Mouse (Mus musculus) ovary, postnatal 36 days (tissue): ENCODE data around the gene Fbxo21.

Experiments used
- DNase-seq: peaks from one replicate; pipeline ENCODE4 v3.0.0; 2022; ENCODE audit warnings: low spot score, mixed read lengths

Gene Fbxo21

GRCm38 (mm10) chr5:117980921-117981320 lies 4.4 kb downstream of the Fbxo21 start:
- DNase-seq, result no peak

DNA sequence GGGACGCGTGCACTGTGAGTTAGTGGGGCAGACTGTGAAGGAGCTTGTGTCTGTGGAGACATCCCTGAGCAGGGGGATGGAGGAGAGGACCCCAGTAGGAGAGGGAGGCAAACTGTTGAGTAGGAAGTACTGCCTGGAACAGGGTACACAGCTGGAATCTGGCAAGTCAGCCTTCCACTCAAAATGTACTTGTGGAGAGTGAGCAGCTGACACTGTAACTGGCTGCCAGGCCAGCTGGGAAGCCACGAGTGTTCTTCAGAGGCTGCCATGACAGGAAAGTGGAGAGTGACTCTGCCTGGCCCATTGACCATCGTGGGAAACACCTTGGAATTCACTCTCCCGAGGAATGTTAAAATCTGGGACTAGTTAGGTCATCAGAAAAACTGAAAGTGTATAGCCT lies 5.4 kb downstream of the Fbxo21 start:
- DNase-seq, result no peak

DNA sequence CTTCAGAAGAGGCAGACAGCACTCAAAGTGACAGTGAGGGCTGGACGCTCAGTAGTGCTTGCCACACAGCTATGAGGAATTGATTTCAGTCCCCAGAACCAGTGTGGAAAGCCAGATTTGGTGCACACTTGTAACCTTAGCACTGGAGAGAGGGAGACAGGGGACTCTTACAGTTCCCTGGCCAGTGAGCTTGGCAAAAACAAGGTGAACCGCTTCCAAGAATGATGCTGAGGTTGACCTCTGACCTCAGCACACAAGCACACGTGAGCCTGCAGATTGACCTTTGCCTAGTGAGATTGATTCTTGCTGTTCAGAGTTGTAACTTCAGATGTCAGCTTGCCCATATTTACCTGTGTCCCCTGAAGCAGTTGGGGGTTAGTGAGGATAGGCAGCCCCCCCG lies 9.8 kb downstream of the Fbxo21 start:
- DNase-seq, result no peak

DNA sequence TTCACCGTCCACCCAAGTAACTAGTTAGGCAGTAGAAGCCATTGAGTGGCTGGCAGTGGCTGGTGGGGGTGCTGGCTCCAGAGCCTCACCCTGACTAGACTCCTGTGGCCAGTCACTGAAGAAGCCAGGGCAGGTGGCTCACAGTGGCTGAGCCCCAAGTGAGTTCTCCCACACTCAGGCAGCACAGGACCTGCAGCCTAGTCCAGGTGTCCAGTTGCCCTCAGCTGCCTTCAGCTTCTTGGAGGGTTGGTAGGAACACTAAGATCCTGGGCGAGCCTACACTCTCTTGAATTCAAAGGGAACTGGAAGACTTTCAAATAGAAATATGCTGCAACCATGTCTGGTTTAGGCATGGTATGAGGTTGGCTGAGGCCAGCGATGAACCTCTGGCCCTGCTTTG lies 11.4 kb downstream of the Fbxo21 start:
- no peak for DNase-seq

GRCm38 (mm10) chr5:117988367-117988766 lies 11.8 kb downstream of the Fbxo21 start:
- DNase-seq, result peak; percentile 31

GRCm38 (mm10) chr5:117989773-117990172 lies 13.2 kb downstream of the Fbxo21 start:
- no peak for DNase-seq

DNA sequence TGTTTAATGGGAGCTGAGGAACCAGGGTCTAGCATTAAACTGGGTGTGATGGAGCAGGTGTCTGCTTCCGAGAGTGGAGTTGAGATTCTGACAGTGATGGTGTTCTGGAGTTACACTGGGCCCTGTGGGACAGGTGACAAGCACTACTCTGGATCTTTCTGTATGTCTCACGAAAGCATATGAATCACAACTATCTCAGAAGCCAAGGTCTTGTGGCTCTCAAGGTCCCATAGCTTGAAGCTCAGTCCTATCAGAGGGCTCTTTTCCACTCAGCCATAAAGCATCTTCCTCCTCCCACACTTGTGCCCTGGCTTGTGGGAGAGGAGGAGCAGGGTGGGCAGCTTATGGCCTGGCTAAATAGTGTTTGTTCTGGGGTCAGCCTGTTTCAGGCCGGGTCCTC lies 14.4 kb downstream of the Fbxo21 start:
- DNase-seq, result no peak

DNA sequence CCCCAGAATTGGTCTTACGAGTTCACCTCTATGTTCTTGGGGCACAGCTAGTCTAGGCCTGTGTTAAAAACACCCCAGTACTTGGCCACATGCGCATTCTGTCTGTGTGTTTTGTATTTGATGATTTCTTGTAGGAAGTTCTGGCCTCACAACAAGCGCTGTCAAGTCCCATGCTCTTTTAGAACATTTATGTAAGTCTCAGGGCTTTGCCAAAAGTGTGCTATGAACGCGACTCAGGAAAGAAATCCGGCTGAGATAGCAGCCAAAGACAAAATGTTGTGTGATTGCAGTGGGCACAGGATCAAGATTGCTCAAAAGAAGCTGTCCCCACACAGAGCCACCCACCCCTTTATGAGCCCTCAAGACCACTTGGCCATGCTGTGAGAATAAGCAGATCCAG lies 17.0 kb downstream of the Fbxo21 start:
- DNase-seq, result no peak

DNA sequence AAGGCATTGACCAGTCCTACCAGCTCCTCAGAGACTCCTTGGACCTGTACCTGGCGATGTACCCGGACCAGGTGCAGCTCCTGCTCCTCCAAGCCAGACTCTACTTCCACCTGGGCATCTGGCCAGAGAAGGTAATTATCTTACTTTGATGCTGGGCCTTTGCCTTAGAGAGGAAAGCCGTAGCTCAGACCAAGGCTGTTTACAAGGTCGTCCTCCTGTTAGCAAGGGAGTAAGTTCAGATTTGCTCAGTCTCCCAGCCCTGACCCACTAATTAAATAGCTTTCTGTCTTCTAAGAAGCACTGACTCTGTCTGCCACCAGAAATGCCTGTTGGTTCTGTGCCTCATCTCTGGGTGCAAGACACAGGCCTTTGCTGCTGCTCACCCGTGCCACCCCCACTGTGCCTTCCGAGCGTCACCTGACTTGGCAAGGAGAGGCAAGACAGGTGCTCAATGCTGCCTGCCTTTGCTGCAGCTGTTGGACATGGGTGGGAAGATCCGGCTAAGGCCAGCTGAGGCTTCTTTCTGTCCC lies 18.9 kb downstream of the Fbxo21 start:
- no peak for DNase-seq

DNA sequence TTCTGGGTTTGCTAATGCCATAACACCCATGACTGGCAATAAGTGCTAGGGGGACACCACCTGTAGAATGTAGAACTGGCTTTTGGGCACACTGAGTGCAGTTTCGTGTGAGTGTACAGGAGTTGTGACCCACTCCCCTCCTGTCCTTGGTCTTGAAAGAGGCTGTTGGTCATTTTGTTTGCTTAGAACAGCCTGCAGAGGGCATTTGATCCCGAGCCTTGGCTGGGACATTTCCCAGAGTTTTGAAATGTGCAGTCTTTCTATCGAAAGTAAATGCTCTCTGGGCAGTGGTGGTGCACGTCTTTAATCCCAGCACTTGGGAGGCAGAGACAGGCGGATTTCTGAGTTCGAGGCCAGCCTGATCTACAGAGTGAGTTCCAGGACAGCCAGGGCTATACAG lies 19.4 kb downstream of the Fbxo21 start:
- DNase-seq, result no peak

DNA sequence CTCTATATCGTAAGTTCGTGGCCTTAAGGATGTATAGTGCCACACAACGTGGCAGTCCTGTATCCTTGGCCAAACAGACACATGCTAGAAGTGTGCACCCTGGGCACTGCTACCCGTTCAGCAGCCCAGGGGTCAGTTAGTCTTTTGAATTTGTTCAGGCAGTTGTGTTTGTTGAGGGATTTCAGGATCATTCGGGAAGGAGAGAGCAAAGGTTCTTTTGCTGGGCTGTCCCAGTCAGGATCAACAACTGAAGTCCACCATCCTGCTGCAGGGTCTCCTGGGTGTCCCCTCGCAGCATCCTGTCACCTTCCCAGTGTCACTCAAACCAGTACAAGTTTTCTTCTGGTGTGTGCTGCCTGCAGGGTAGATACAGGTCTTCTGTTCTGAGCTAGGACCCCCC lies 20.1 kb downstream of the Fbxo21 start:
- no peak for DNase-seq

- DNase-seq, result no peak
These were observed 21.0 kb downstream of the Fbxo21 start for GRCm38 (mm10) chr5:117997434-117997970.

DNA sequence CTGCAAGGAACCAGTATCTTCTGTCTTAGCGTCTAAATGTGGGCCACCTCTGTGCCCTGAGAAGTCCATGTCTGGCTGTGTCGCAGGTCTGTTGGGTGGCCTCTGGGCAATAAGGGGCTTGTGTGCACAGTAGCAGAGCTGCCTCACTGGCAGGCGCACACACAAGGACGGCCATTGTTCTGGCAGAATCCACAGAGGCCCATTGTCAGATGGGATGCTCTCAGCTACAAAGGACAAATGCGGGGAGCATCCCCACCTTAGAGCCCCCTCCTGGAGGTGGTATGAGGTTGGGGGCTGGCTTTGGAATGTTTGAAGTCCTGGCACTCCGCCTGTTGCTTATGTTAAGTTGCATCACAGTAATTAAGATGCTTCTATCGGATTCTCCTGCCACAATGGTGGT lies 22.5 kb downstream of the Fbxo21 start:
- no peak for DNase-seq

DNA sequence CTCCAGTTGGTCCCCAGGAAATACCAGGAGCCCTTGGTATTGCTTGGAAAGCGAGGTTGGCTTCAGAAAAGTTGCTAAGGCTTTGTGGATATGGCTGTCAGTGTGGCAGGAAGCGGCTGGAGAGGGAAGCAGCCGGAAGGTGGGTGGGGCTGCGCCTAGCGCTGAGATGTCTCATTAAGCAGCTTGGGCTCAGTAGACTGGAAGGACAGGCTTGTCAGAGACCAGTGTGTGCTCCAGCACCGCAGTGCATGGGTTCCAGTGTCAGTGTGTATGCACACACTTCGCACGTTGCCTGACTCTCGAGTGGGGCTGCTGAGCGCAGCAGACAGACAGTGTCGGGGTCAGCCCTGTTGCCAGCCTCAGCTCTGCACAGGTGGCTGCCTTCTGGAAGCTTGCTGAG lies 23.1 kb downstream of the Fbxo21 start:
- no peak for DNase-seq

- peak; percentile 71 for DNase-seq
These were observed 25.5 kb downstream of the Fbxo21 start for GRCm38 (mm10) chr5:118002059-118002458.

DNA sequence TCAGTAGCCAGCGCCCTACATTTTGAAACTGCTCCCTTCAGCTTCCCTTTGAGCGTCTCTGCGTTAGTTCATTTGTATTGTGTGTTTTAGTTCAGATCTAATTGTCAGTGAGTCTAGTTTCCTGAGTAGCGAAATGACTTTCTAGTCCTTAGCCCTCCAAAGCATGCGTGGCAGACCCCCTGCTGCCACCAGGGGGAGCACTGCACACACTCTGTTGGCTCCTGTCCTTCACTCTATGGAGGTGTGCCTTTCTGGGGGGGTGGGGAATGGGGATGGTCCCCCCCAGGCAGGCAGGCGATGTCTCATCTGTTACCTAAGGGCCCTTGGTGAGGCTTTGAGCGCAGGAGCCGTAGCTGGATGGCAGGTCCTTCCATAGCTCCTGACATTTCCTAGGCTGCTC lies 28.1 kb downstream of the Fbxo21 start:
- peak; percentile 48 for DNase-seq

DNA sequence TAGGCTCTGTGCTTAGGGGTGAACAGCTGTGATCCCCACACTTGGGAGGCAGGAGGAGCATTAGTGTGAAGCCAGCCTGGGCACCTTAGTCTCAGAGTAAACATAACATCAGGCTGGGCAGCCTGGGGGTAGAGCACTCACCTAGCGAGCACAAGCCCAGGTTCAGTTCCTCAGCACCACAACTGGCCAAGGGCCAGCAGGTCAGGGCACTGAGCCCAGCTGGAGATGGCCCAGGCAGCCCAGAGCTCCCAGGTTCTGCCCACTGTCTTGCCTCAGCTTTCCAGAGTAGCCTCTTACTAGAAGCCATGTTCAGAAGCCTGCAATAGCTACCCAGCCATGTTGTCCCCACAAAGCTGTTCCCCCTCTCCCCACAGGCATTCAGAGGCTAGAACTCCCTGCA lies 29.2 kb downstream of the Fbxo21 start:
- no peak for DNase-seq

DNA sequence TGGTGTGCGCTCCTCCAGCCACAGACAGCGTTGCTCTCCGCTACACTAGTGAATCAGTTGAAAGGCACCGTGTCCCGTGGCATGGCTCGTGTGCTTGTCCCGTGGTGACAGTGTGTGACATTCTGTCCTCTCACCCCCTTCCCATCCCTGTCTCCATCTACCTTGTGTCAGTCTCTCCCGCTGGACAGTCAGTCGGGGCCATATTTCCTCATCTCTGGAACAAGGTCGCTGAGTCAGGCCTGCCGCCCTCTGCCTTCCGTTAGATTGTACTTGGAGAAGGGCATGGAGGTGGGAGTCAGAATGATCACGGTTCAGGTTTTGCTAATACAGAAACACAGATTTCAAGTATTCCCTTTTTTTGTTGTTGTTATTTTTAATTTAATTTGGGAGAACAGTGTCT lies 31.8 kb downstream of the Fbxo21 start:
- DNase-seq, result no peak

GRCm38 (mm10) chr5:118010872-118011271 lies 34.3 kb downstream of the Fbxo21 start:
- no peak for DNase-seq

DNA sequence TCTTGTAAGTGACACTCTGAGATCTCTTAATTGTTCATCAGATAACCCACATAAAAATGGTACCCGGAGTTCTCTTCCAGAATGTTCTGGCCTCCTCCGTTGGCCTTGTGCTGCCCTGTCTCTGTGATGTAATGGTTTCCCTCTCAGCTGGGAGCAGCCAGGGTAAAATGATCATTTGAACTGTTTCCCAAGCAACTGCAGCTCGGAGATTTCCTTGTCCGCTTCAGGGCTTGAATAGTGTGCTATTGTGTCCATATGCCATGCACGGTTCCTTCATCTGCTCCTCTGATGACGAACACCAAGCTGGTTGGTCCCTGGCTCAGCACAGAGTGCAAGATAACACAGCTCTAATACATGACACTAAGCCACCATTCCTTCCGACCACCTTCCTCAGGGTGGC lies 35.3 kb downstream of the Fbxo21 start:
- DNase-seq, result no peak

DNA sequence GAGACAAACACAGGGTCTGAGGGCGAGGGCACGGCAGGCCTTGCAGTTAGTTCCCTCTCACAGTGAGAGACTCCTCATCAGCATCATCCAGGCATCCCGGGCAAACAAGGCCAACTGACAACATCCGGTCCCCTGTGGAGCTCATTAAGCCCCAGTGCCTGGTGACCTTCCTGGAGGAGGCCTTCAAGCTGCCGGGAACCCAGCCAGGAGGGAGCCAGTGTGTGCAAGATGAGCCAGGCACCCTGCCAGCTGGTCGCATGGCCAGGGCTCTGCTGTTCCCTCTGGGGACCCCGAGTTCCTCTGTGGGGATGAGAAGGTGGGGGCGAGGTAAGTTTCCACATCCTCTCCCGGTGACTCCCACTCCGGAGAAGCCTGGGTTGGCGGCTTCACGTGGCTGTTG lies 38.5 kb downstream of the Fbxo21 start:
- peak; percentile 79 for DNase-seq

GRCm38 (mm10) chr5:118015669-118016068 lies 39.1 kb downstream of the Fbxo21 start:
- no peak for DNase-seq

DNA sequence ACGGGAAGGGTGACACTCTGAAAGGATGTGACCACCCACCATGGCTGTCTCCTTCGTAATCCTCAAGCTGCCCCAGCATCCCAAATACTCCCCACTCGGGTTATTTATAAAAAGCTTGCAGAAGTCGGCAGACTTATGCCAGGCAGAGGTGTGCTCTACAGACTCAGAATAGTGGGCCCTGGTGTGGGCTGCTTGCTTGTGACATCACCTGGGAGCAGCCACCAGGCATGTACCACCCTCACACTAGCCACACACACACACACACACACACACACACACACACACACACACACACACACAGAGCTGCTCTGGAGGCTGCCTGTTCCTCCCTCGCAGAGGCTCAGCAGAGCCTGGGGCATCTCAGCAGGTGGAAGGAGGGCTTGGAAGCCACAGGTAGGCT lies 41.0 kb downstream of the Fbxo21 start:
- DNase-seq, result no peak

DNA sequence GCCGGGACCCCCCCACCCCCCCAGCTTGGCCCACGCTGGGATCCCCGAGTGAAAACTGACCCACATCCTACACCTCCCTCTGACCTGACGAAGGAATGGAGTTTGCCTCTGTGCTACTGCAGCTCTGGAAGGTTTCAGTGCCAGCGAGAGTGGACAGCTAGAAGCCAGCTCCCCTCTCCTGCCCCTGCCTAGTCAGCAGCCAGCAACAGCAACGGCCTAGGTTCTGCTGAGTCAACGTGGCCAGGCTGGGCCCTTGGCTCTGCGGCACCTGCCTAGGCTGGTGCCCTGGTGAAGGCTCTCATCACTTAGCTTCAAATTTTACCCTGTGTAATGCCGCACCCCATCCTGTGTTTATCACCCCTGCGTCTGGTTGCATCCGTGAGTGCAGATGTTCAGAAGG lies 43.4 kb downstream of the Fbxo21 start:
- DNase-seq, result no peak

DNA sequence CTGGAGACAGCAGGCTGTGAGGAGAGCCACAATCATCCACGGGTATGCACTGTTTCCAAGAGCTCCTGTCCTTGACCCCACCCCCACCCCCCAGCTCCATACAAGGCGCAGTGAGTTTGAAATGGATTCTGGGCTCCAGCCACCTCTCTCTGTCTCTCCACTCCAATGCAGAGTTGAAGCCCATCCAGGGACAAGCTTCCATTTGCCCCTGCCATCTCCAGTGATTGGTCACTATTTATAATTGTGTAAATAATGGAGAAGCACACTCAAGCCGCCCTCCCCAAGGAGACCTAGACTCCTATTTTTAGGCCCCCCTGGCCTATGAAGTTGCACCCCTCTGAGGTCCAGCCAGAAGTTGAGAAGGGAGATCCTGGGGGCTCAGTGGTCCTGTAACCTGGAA lies 46.5 kb downstream of the Fbxo21 start:
- DNase-seq, result no peak
